Mouse (Mus musculus) mouse trophoblast stem cell (cell line): ENCODE results near the gene Mup13.
"Not testable (repeated sequence)": the region's sequence is repeated elsewhere in the genome, so short reads cannot be mapped to it uniquely, and the experiment has no call there.

Experiments used
- in situ Hi-C, 2 experiments: fragments of 300-500 bp; cut with MseI, MboI; formaldehyde crosslinking; loops; 2 replicates in 1 of 2; 3 replicates in 1 of 2; pipeline ENCODE4 v1.15.1; 2025

Mup13 gene

DNA sequence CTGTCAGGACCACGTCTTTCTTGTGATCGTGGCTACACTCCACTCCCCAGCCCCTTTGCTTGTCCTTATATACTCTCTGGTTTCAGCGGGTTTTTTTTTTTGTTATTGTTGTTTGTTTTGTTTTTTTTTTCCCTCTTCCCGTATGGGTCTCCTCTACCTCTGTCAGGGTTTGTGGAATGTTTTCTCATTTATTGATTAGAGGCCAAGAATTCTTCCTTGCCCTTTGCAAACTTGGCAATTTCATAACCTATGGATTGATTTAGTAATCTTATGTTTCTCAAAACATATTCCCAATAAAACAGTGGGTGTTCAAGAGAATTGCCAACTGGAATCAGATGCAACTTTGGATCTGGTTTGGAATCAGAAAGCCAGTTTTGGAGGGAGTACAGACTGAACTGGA lies at the start of gene Mup13:
Gene Mup13, minus strand, starts transcription at position 101 of the 400 bp plus-strand sequence.
- in situ Hi-C loops, result not testable (repeated sequence)
